In the genomic region with DNA sequence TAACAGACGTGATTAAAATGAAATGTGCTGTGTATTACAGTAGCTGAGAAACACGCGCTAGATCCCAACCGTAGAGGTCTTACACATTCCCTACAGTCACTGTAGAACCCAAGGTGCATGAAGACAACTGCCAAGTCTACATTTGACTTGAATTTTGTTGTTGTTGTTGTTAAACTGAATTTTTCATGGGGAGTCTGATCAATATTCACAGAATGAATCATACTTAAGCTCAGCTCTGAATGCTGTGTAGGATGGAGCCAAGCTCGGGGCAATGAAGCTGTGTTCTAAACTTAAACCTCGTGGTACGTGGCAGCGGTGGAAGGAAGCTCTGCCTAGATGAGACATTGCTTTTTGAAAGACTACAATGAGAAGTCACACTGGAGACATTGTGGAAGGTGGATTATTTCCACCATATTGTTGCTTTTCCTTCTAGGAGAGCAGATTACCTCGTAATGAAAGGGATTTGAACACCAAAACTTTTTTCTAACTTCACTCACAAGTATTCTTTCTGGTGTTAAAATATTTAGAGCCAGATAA, we compare ENCODE assay signal across 11 mouse cellular contexts. TPM values are rescaled to one million over a fixed set of nuclear protein-coding genes. Genes with fewer than 3 reads are reported as not detected.
A peak's percentile ranks its signal among the peaks of the same experiment; 100 is the strongest.
DNase-seq lines count a peak whose midpoint lies in the region; ATAC-seq and TF ChIP-seq lines count a peak whose summit lies in the region.
"Had no signal": no experiment of that assay in that cellular context is flagged by ENCODE, and none has a peak within 500 bp of the region (broad histone marks: within the 10 kb centered on the region; RNA-seq: fewer than 3 reads in every experiment).

No protein-coding gene starts in this region.

- no peak for ATAC-seq in hindbrain, embryonic 15.5 days (ENCODE audit: low FRiP score, low read depth)
- ATAC-seq in hindbrain, embryonic 11.5 days (ENCODE audit: low FRiP score), result no peak
- no peak for ATAC-seq in intestine, postnatal 0 days

- no peak overlapping the region for H3K4me3 ChIP-seq in hindbrain, embryonic 15.5 days
- H3K4me3 ChIP-seq in hindbrain, embryonic 11.5 days (ENCODE audit: low read depth, low read length), result no peak overlapping the region
- H3K4me3 ChIP-seq in E14TG2a.4 (replicated peaks; ENCODE audit: low read length), result peak overlapping the region; percentile 76
- no peak overlapping the region for H3K4me3 ChIP-seq in intestine, postnatal 0 days (ENCODE audit: low read depth, low read length)
- H3K4me3 ChIP-seq: gastrocnemius, adult 2 months had no signal

- no peaks in the 10 kb centered on the region for H3K36me3 ChIP-seq in hindbrain, embryonic 15.5 days
- H3K36me3 ChIP-seq in hindbrain, embryonic 11.5 days (ENCODE audit: control insufficient read depth, insufficient read depth, low read length), result no peaks in the 10 kb centered on the region
- H3K36me3 ChIP-seq in E14TG2a.4 (ENCODE audit: insufficient read depth, low read length), result no peaks in the 10 kb centered on the region
- H3K36me3 ChIP-seq in intestine, postnatal 0 days (ENCODE audit: control insufficient read depth, insufficient read depth), result no peaks in the 10 kb centered on the region

- no peak overlapping the region for H3K27ac ChIP-seq in hindbrain, embryonic 15.5 days (replicated peaks)
- H3K27ac ChIP-seq in hindbrain, embryonic 11.5 days (ENCODE audit: low read depth, low read length), result no peak overlapping the region
- no peak overlapping the region for H3K27ac ChIP-seq in intestine, postnatal 0 days (ENCODE audit: low read depth, low read length)
- H3K27ac ChIP-seq: gastrocnemius, adult 2 months; macrophage had no signal

- peak overlapping the region; percentile 11; the same call in 1 of the 2 replicates for H3K4me2 ChIP-seq in hindbrain, embryonic 15.5 days
- H3K4me2 ChIP-seq in hindbrain, embryonic 11.5 days (replicated peaks; ENCODE audit: low read depth, low read length), result no peak overlapping the region
- H3K4me2 ChIP-seq in intestine, postnatal 0 days (replicated peaks; ENCODE audit: low read depth), result 0 out of 2 replicates have a peak overlapping the region, but pooled peaks have one; percentile 6

- no peaks in the 10 kb centered on the region for H3K9me3 ChIP-seq in hindbrain, embryonic 15.5 days
- H3K9me3 ChIP-seq in hindbrain, embryonic 11.5 days (ENCODE audit: control insufficient read depth, low read length), result no peaks in the 10 kb centered on the region
- no peaks in the 10 kb centered on the region for H3K9me3 ChIP-seq in E14TG2a.4 (ENCODE audit: low read length)
- H3K9me3 ChIP-seq in intestine, postnatal 0 days (ENCODE audit: control insufficient read depth), result no peaks in the 10 kb centered on the region

- H3K9ac ChIP-seq in hindbrain, embryonic 15.5 days, result no peak overlapping the region
- no peak overlapping the region for H3K9ac ChIP-seq in hindbrain, embryonic 11.5 days (ENCODE audit: low read depth, low read length)
- H3K9ac ChIP-seq in intestine, postnatal 0 days (ENCODE audit: low read depth, low read length), result no peak overlapping the region

- no peak for TF ChIP-seq CTCF in E14TG2a.4 (conservative IDR thresholded peaks at IDR 0.05; ENCODE audit: low read length)
- TF ChIP-seq CTCF in intestine, postnatal 0 days (IDR thresholded peaks at IDR 0.05; ENCODE audit: low read depth), result no peak

- WGBS in hindbrain, embryonic 15.5 days, result 34% methylated on average over 9 of the region's 9 CpGs
- WGBS in hindbrain, embryonic 11.5 days, result 31% methylated on average over 9 of the region's 9 CpGs
- 49% methylated on average over 9 of the region's 9 CpGs for WGBS in intestine, postnatal 0 days

- peaks cover 18% of the 10 kb centered on the region for H3K27me3 ChIP-seq in hindbrain, embryonic 15.5 days
- H3K27me3 ChIP-seq in hindbrain, embryonic 11.5 days (ENCODE audit: control insufficient read depth, insufficient read depth, low read length), result 0 out of 2 replicates have a peak, but pooled peaks cover 2% of the 10 kb centered on the region
- no peaks in the 10 kb centered on the region for H3K27me3 ChIP-seq in E14TG2a.4 (ENCODE audit: insufficient read depth, low read length)
- no peaks in the 10 kb centered on the region for H3K27me3 ChIP-seq in intestine, postnatal 0 days (replicated peaks; ENCODE audit: control insufficient read depth, insufficient read depth, low read length)

- H3K4me1 ChIP-seq in hindbrain, embryonic 15.5 days (replicated peaks), result peaks cover 17% of the 10 kb centered on the region; the same call in 1 of the 2 replicates
- H3K4me1 ChIP-seq in hindbrain, embryonic 11.5 days (replicated peaks; ENCODE audit: control insufficient read depth, insufficient read depth, low read length), result no peaks in the 10 kb centered on the region
- peaks cover 65% of the 10 kb centered on the region for H3K4me1 ChIP-seq in E14TG2a.4 (replicated peaks; ENCODE audit: low read depth, low read length)
- H3K4me1 ChIP-seq in intestine, postnatal 0 days (replicated peaks; ENCODE audit: control insufficient read depth, insufficient read depth, low read length), result peaks cover 5% of the 10 kb centered on the region; the same call in 1 of the 2 replicates

- DNase-seq in hindbrain, embryonic 11.5 days (ENCODE audit: low spot score), result no peak
- DNase-seq in 416B (ENCODE audit: low read depth), result peak; percentile 40
- DNase-seq in thymus, postnatal 14 days, result no peak
- no peak for DNase-seq in adrenal gland, postnatal 14 days
- DNase-seq: gastrocnemius, adult 2 months; layer of hippocampus, postnatal 36 days had no signal

RNA-seq across cellular contexts. Expression of gene Btn2a2, which starts 13.4 kb away (rescaled TPM):
- polyA plus RNA-seq in hindbrain, embryonic 15.5 days (2015; fragmentation: Nextera tagmentation; extraction: Ambion mirVana), result 0.06 and 0.08 TPM in 2 replicates
- 0.15 and 0.18 TPM in 2 replicates for polyA plus RNA-seq in hindbrain, embryonic 11.5 days (2014; fragmentation: Nextera tagmentation; extraction: Ambion mirVana)
- not detected in 2 replicates for polyA plus RNA-seq in intestine, postnatal 0 days (2015; fragmentation: Nextera tagmentation; extraction: Ambion mirVana)
- total RNA-seq in adrenal gland, postnatal 14 days (2021), result not detected in 2 replicates
- total RNA-seq: common myeloid progenitor, adult 5-6 weeks; gastrocnemius, adult 2 months had no signal
- polyA plus RNA-seq: macrophage had no signal

RNA-seq across cellular contexts. Expression of gene Hist1h4h, which starts 28.8 kb away (rescaled TPM):
- 1.7 and 2.7 TPM in 2 replicates for polyA plus RNA-seq in hindbrain, embryonic 15.5 days (2015; fragmentation: Nextera tagmentation; extraction: Ambion mirVana)
- polyA plus RNA-seq in hindbrain, embryonic 11.5 days (2014; fragmentation: Nextera tagmentation; extraction: Ambion mirVana), result 4.7 TPM in 2 replicates
- polyA plus RNA-seq in intestine, postnatal 0 days (2015; fragmentation: Nextera tagmentation; extraction: Ambion mirVana), result 6.1 and 8.1 TPM in 2 replicates
- 699 and 771 TPM in 2 replicates for total RNA-seq in adrenal gland, postnatal 14 days (2021)

RNA-seq across cellular contexts. Expression of gene Hist1h2af, which starts 31.6 kb away (rescaled TPM):
- polyA plus RNA-seq in hindbrain, embryonic 15.5 days (2015; fragmentation: Nextera tagmentation; extraction: Ambion mirVana), result 0.82 and 2.1 TPM in 2 replicates
- 3.6 and 8.4 TPM in 2 replicates for polyA plus RNA-seq in hindbrain, embryonic 11.5 days (2014; fragmentation: Nextera tagmentation; extraction: Ambion mirVana)
- 2.7 and 3.0 TPM in 2 replicates for polyA plus RNA-seq in intestine, postnatal 0 days (2015; fragmentation: Nextera tagmentation; extraction: Ambion mirVana)
- 182 and 192 TPM in 2 replicates for total RNA-seq in adrenal gland, postnatal 14 days (2021)
- polyA plus RNA-seq: macrophage had no signal

RNA-seq across cellular contexts. Expression of gene Hist1h3g, which starts 33.1 kb away (rescaled TPM):
- polyA plus RNA-seq in hindbrain, embryonic 15.5 days (2015; fragmentation: Nextera tagmentation; extraction: Ambion mirVana), result 0.85 and 1.2 TPM in 2 replicates
- polyA plus RNA-seq in hindbrain, embryonic 11.5 days (2014; fragmentation: Nextera tagmentation; extraction: Ambion mirVana), result 3.7 and 4.8 TPM in 2 replicates
- 1.2 and 2.1 TPM in 2 replicates for polyA plus RNA-seq in intestine, postnatal 0 days (2015; fragmentation: Nextera tagmentation; extraction: Ambion mirVana)
- total RNA-seq in adrenal gland, postnatal 14 days (2021), result 64.2 and 80.0 TPM in 2 replicates
- total RNA-seq: gastrocnemius, adult 2 months had no signal
- polyA plus RNA-seq: macrophage had no signal

RNA-seq across cellular contexts. Expression of gene Btn1a1, which starts 36.4 kb away (rescaled TPM):
- polyA plus RNA-seq in hindbrain, embryonic 15.5 days (2015; fragmentation: Nextera tagmentation; extraction: Ambion mirVana), result 0.17 TPM in 1 of 2 replicates, not detected in the other
- polyA plus RNA-seq in hindbrain, embryonic 11.5 days (2014; fragmentation: Nextera tagmentation; extraction: Ambion mirVana), result not detected in 2 replicates
- polyA plus RNA-seq in intestine, postnatal 0 days (2015; fragmentation: Nextera tagmentation; extraction: Ambion mirVana), result not detected in 2 replicates
- total RNA-seq in adrenal gland, postnatal 14 days (2021), result 0.19 TPM in 1 of 2 replicates, not detected in the other
- total RNA-seq: common myeloid progenitor, adult 5-6 weeks; gastrocnemius, adult 2 months; layer of hippocampus, postnatal 36 days had no signal
- polyA plus RNA-seq: macrophage had no signal
